Mouse (Mus musculus) 3T3-L1 (cell line): ENCODE measurements around the gene Lrrc38.

Experiments used
- DNase-seq: peaks from one replicate; pipeline ENCODE4 v3.0.0-alpha.2; 2015; ENCODE audit warnings: low read depth, low spot score

The Lrrc38 gene

DNA sequence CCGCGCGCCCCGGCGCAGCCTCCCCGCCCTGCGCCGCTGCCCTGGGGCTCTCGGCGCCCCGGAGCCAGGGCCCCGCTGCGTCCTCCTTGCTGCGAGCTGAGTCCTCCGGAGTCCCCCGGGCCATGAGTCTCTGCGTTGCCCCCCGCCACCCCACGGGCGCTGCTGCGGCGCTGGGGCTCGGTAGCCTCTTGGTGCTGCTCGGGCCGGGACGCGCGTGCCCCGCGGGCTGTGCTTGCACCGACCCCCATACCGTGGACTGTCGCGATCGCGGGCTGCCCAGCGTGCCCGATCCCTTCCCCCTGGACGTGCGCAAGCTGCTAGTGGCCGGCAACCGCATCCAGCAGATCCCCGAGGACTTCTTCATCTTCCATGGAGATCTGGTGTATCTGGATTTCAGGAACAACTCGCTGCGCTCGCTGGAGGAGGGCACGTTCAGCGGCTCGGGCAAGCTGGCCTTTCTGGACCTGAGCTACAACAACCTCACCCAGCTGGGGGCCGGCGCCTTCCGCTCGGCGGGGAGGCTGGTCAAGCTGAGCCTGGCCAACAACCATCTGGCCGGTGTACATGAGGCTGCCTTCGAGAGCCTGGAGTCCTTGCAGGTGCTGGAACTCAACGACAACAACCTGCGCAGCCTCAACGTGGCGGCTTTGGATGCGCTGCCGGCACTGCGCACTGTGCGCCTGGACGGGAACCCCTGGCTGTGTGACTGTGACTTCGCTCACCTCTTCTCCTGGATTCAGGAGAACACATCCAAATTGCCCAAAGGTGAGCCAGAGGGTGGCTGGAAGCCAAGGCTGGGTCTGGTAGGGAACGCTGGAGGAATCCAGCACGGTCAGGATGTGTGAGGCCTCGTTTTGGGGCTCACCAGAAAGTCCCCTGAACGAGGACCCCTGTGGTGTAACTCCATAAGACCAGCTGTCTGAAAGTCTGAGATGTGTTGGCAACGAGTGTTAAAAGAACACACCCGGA, 774 bp downstream of the Lrrc38 start:
- no peak for DNase-seq

DNA sequence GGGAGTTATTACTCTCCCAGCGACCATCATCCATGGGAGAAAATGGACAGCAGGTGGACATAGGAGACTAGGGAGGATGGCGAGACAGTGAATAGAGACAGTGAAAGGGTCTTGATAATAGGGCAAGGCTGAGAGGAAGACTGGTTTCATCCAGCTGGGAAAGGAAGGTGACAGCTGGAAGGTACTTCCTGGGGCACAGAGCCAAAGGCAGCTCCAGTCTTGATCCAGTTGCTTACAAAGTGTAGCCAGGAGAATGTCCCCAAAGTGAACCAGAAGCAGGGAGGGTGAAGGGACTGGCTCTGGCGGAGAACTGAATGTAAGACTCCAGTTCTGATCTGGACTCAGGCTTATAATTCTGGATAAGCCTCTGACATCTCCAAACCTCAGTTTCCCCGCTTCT, 2.7 kb downstream of the Lrrc38 start:
- no peak for DNase-seq

DNA sequence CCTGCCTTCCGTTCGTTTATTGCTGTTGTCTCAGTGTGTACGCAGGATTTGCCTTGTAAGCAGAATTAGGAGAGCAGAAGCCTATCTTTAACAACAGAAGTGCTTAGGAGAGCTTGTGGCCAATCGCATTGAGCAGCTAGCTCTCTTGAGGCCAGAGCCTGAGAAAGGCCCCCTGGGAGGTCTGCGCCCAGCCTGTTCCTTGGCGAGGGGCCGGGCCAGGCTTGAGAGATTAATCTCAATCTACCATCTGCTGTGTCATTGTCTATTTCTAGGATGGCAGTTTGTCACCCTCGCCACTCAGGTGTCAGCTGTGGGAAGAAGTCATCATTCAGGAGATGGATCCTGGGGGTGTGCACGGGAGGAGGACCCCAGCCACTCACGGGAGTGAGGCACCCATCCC, 12.0 kb downstream of the Lrrc38 start:
- no peak for DNase-seq

DNA sequence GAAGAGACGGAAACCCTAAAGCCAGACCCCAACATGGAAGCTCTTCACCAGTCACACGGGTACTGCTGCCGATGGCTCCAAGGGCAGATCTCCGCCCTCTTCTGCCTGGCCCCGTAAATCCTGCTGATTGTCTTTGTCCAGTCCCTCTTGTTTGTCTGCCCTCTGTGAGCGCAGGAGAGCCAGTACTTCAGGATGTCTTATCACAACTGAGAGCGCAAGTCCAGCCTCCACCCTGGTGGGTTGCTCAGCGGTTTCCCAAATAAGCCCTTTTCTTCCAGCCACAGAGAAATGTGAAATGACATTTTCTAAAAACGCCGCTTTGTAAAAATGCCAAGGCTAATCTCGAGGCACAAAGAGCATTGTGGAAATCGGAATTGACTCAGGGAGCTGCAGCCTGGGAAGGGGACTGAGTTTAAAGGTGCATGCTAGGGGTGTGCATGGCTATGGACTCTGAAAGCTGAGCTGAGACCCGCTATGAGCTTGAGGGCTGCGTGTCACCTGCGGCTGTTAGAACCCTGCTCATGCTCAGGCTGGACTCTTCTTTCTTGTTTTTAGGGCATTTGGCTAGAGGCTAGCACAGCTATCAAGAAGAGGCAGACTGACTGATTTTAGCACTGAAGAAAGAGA, 17.0 kb downstream of the Lrrc38 start:
- no peak for DNase-seq

DNA sequence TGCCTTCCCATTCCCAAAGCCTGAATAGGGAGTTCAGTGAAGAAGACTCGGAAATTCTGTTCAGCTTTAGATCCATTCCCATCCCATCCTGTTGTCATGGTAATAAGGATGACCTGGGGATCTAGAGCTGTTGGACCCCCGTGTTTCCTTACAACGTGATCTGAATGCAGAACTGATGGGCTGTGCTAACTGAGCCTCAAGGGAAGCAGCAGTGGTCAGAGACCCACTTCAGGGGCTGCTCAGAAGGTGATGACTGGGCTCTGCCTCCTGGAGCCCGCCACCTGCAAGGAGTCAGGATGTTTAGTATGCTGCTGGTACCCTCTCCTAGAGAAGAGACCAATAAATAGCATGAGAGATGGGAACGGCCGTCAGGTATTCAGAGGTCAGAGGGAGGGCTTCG, 29.9 kb downstream of the Lrrc38 start:
- no peak for DNase-seq

DNA sequence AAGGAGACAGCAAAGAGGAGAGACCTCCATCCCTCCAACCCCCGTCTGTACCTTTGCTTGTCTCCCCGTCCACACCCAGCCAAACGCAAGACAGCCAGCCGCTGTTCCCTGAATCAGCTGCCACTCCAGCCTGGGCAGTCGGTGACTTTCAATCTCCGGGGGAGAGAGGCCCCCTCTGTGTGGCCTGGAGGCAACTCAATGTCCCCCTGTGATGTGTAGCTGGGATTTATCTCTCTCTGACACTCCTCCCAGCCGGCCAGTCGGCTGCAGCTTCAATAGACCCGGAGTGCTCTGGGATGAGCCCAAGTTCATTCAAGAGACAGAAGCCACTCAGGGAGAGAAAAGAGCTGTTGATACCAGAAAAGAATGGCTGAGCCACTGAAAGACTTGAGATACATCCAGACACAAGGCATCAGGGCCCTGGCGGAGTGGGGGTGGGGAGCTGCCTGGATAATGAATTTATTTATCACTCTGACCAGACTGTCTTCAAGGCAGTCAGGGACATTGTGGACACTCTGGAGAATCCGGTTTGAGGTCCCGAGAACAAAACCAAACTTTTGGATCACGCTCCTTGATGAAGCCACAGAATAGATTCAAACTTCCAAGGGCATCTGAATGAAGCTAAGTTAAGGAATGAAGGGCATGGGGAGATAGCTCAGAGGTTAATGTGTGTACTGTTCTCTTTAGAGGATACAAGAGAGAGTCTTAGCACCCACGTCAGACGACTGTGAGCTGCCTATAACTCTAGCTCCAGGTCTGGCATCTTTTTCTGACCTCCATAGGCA, 30.6 kb downstream of the Lrrc38 start:
- DNase-seq, result no peak

DNA sequence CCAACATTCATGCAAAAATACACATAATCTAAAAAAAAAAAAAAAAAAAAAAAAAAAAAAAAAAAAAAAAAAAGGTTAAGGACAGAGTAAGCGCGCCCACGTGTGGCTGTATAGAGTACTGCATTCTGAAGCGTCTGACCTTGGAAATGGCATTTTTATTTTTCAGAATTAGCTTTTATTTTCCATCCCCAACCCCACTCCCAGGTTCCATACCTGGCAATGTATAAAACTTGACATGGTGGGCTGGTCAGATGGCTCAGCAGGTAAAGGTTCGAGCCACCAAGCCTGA, 31.1 kb downstream of the Lrrc38 start:
- DNase-seq, result peak; percentile 71

DNA sequence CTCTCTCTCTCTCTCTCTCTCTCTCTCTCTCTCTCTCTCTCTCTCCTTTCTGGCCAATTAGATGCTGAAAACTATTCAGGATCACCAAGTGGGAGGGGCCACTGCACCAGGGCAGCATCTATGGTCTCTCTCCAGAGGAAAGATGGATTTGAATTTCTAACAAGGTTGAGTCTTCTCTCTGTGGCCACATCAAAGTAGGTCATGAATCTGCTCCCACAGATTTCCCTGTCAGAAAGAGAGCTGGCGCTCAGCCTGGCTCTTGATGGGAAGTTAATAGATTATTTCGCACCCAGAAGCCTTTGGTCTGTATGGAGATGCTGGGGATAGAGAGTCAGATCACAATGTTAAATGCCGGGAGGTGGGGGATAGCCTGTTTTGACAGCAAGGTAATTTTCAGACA, 32.6 kb downstream of the Lrrc38 start:
- DNase-seq, result no peak

DNA sequence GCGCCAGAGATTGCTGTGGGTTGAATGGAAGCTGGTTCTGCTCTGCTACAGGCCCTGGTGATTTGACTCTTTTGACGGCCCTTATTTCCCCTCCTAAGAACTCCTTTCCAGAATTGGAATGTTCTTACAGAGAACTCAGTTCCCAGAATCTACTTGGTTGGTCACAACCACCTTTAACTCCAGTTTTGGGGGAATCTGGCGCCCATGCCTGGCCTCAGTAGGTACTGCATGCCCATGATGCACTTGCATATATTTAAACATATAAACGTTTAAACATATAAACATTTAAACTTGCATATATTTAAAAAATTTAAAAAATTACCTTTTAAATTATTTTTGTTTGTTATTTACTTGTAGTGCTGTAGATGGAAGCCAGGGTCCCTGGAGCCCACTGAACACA, 34.1 kb downstream of the Lrrc38 start:
- DNase-seq, result peak; percentile 21

DNA sequence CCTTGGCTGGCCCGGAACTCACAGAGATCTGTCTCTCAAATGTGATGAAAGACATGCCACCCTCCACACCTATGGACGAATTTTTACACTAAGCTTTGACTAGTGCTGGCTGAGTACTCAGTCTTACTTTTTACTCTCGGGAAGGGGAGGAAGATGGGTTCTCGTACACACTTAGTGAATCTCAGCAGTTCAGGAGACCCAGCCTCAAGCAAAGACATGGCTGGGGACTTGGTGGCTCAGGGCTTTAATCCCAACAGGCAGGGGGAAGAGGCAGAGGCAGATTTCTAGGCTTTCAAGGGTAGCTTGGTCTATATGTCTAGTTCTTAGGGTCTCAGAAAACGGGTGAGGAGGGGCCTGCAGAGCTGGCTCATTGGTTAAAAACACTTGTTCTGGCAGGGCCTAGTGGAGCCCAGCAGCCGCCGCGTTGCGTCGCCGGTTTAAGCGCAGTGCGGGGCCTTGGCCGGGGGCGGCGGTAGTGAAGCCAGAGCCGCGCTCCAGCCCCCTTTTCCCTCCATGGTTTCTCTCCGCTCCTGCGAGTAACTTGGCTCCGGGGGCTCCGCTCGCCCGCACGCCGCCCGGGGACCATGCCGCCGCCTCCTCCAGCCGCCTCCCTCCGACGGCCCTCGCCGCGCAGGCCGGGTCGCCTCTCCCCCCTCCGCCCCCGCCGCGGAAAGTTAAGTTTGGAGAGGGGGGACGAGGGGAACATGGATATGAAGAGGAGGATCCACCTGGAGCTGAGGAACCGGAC, 39.6 kb downstream of the Lrrc38 start:
- DNase-seq, result no peak

DNA sequence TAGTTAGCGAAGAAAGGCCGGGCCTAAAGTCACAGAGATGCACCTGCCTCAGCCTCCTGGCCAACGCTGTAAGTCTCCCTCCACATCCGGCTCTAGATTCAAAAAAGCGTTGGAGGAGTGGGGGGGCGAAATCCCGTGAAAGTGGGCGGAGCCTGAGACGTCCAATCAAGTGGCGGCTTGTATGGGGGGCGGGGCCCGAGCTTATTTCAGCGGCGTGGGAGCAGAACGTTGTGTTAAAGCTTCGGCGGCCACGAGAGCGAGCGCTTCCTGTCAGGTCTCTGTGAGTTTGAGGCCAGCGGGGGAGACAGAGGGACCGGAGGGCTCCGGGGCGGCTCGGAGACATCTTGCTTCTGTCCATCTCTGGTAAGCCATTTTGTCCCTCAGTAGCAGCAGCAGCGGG, 44.6 kb downstream of the Lrrc38 start, which contains the start of gene Pramel1:
Gene Pramel1 (plus strand): TSS at position 248 of the 400 bp plus-strand sequence.
- no peak for DNase-seq

DNA sequence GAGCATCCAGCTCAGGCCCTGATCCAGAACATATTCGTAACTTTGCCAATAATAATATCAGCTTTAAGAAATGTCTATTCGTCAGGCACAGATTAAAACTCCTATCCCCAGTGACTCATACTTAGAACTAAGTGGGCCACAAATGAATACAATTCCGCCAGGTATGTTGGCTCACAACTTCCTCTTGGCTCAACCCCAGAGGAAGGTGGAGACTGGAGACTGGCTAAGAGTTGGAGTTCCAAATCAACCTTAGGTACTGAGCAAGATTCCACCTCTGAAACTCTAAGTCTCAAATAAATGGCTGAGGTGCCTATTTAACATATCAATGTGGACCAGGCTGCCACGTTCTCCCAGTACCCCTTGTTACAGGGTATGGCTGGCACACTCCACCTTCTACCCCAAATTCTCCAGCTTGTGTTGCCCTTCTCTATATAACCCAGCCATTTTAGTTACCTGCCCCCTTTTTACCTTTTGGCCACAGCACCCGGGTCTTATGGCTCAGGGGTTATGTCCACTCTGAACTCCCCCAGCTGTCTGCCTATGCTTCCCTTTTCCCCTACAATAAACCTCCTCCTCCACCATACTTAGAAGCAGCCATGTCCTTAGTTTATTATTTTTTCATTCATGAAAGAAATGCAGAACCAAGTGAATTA, 62.1 kb downstream of the Lrrc38 start:
- DNase-seq, result peak; percentile 37

DNA sequence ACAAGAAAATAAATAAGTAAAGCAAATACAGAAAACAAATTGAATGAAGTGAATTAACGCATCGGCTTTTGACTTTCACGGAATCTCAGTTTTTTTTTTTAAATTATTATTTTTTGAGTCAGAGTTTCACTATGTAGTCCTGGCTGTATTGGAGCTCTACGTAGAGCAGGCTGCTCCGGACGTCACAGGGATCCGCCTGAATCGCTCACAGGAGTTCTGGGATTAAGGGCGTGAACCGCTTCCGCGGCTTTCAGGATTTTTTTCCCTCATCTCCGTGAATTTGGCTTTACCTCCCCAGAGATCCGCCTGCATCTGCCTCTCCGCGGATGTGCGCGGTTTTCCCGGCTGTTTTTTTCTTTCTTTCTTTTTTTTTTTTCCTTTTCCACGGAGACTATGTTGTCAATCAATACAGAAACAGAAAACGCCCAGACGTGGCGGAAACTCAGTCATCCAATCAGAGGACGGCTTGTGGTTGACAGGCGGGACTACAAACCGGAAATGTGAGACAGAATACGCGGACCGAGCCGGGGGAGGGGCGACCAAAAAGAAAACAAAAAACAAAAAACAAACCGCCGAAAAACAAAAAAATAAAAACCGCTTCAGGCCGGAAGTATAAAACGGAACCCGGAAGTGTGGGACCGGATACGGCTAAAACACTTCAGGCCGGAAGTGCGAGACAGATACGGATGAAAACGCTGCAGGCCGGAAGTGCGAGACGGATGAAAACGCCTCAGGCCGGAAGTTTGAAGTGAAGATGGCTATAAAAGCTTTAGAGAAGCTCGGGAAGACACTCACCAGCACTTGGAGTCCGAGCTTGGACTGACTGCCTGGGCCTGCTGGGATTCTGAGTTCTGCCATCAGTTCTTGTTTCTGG, 62.9 kb downstream of the Lrrc38 start, which contains the start of gene Pramef8:
Gene Pramef8 (plus strand): TSS at position 208 of the 874 bp plus-strand sequence.
- DNase-seq, result peak; percentile 96

DNA sequence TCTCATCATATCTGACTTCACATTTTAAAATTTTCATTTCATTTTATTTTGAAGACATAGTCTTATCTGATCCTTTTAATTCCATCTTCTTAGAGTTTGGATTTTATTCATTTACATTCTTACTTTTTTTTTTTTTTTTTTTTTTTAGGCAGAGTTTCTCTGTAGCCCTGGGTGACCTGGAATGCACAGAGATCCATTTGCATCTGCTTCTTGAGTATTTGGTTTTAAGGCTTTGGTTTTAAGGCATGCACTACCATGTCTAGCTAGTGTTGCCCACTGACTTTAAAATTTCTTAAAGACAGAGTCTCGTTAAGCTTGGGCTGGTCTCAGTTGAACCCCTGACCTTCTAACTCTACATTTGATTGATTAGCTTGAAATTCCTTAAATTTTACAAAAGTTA, 64.1 kb downstream of the Lrrc38 start:
- DNase-seq, result no peak

DNA sequence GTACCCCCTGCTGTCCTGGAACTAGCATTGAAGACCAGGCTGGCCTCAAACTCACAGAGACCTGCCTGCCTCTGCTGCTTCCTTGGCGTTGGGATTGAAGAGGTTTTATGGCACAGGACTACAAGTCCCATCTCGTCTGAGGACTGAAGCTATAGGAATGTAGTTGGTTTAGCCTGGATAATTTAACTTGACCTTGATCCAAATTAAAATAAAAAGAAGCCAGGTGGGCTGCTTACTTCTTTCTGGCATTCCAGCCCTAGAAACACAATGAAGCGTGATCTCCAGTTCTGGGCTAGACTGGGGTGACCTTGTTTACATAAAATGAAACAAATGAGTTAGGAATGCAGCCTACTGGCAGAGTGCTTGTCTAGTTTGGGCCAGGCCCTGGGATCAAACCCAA, 64.6 kb downstream of the Lrrc38 start:
- DNase-seq, result no peak
